Mouse (Mus musculus) erythroblast, adult 5-6 weeks (primary cell): ENCODE data around the gene Ccdc141. TPM values are rescaled to one million over a fixed set of nuclear protein-coding genes. Genes with fewer than 3 reads are reported as not detected.

Source experiments
- ATAC-seq: replicated peaks from 2 replicates; pipeline ENCODE4 v1.8.0; 2016; ENCODE audit warnings: moderate number of reproducible peaks, mild to moderate bottlenecking, moderate TSS enrichment, inconsistent platforms; ENCODE audit not compliant: poor library complexity, low FRiP score, severe bottlenecking
- total RNA-seq, 2 experiments: library from RNA; stranded (forward) in 1 of 2; stranded (reverse) in 1 of 2; fragments of 150-400 nt in 1 of 2; fragments of 200-764, 138-1000 nt in 1 of 2; gene quantifications; 2 replicates each; pipeline versions ENCODE4 v1.2.3 to v1.2.4; 2015 to 2017; ENCODE audit warnings: low replicate concordance in 2 of 2

The Ccdc141 gene
- total RNA-seq, 2 experiments from 2014 or later: 3.5 to 4.4 TPM

DNA sequence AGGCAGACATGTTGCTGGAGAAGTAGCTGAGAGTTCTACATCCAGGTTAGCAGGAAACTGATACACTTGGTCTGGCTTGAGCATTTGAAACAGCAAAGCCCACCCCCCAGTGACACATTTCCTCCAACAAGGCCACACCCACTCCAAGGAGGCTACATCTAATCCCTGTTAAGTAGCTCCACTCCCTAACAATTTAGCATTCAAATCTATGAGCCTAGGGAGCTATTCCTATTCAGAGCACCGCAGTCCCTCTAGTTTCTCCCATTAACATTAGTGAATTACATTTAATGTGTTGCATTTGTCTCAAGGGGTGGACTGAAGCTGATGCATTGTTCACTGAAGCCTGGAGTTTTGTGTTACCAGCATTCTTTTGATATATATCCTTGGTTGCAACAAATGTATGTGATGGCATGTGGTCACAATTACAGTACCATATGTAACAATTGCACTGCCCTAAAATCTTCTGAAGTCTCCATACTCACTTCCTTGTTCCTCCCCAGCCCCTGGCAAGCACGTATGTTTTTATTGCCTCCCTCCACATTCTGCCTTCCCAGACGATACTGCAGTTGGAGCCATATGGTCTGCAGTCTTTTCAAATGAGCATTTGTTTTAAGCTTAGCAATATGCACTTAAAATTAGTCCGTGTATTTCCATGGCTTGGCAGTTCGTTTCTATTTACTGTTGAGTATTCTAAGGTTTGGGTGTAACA is 177.8 kb downstream of the Ccdc141 start:
- no peak for ATAC-seq

DNA sequence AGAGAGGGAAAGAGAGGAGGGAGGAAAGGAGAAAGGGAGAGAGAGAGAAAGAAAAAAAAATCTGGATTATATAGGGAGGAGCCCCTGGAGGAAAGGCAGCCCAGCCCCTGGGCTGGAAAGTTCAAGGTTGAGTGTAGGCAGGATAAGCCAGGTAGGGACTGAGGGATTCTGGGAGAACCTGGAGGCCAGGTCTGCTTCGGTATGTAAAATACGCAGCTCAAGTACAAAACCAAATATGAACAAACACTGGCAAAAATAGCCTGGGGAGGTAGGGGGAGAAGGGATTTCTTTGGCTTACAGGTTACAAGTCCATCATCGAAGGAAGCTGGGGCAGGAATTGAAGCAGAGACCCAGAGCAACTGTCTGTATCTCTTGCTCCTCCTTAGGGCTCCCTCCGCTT is 183.1 kb downstream of the Ccdc141 start:
- ATAC-seq: no peak

- ATAC-seq: no peak
Measured at GRCm38 (mm10) chr2:76984384-76984783, 186.1 kb downstream of the Ccdc141 start.

GRCm38 (mm10) chr2:76983601-76984000 is 186.8 kb downstream of the Ccdc141 start:
- no peak for ATAC-seq

GRCm38 (mm10) chr2:76982391-76983145 is 187.9 kb downstream of the Ccdc141 start, which contains the start of gene Ttn:
Gene Ttn, minus strand, starts transcription at chr2:76982547.
- no peak for ATAC-seq

GRCm38 (mm10) chr2:76981717-76982116 is 188.7 kb downstream of the Ccdc141 start:
- no peak for ATAC-seq

DNA sequence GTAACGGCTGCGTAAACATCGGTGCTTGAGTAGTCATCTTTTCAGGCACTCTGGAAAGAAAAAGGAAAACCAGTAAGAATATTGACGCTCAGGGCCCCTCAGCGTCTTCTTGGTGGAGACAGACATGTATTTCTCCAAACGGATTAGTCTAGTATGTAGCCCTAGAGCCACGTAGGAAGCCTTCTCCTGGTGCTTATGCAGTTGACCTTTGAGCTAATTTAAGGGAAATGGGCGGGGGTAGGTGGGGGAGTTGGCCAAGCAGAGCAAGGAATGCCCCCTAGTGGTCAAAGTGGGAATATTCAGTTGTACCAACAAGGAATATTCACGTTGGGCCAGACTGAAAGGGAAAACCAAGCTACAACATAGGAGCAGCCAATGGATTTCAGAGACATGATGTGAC is 190.3 kb downstream of the Ccdc141 start:
- ATAC-seq: no peak

DNA sequence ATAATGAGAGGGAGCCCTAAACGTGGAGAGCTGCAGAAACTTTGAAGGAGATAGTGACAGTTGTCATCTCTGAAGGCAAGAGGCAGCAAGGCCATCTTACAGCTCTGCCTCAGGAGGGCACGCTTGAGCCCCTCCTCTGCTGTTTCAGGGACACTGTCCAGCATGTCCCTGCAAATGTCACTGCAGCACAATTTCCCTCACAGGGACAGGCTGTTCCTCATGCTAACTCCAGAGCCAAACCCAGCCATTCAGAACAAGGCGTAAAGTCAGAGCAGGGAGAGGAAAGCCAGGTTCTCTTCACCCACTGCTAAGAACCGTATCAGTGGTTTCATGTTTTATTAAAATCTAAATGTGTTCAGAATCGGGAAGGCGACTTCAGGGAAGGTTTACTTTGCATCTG is 192.8 kb downstream of the Ccdc141 start:
- no peak for ATAC-seq

DNA sequence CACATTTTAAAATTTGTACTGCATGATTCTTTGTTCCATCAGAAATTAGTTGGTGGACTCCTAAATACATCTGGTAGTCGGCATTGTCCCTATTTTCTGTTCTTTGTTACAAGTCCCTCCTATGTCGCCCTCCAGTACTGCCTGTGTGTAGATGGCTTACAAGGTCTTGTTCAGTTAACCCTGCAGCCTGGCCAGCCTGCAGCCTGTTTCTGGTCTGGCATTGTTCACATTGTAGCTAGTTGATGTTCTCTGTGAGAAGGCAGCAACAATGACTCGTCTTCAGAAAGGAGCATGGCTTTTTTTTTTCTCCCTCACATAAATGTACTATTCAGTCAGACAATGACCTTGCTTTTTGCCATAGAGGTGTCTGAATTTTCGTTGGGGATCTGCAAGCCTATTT is 198.4 kb downstream of the Ccdc141 start:
- no peak for ATAC-seq

DNA sequence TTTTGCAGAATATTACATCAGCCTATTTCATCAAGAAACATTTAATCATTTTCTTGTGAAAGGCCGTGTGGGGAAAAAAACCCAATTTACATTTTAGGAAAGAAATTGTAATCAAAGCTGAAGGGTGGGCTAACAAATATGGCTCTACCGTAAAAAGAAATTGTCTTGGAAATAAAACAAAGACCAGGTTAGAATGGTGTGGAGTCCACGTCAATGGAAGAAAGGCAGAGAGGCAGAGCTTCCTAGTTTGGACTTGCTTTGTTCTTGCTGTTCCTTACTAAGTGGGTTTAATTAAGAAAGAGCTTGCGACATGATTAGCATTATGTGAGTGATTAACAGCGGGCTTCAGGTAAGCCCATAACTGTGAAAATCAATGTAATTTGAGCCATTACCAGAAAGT is 199.4 kb downstream of the Ccdc141 start:
- ATAC-seq: no peak

DNA sequence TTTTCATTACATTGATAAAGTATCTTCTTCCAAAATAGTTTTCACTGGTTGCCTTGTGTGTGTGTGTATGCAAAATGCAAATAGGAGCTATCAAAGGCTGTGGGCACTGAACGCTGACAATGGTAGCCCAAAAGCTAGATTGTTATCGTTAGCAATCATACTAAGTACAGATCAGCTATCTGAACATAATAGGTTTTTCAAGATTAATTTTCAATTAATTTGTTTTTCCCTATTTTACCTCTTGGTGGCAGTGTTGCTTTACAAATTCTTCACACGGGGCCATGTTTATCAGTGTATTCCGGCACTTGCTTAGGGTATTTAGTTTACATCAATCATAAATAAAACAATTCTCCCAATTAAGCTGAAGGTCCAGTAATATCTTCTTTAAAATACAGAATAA is 199.8 kb downstream of the Ccdc141 start:
- no peak for ATAC-seq

DNA sequence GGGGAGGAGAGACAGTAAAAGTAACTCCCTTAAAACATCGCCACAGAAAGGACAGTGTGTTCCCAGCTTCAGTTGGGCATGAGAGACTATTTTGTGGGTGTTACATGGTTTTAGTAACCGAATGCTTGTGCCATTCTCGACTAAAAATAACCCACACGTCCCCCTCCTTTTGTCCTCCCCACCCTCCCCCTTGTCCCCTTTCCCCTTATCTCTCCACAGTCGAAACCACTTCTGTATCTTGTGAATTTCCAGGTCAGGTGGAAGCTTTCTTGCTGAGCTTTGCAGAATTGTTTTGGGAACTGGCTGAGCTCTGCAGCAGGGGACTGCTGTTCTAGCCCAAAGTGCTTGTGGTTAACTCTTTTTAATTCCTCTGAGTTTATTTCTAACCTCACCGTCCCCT is 200.2 kb downstream of the Ccdc141 start:
- ATAC-seq: no peak

DNA sequence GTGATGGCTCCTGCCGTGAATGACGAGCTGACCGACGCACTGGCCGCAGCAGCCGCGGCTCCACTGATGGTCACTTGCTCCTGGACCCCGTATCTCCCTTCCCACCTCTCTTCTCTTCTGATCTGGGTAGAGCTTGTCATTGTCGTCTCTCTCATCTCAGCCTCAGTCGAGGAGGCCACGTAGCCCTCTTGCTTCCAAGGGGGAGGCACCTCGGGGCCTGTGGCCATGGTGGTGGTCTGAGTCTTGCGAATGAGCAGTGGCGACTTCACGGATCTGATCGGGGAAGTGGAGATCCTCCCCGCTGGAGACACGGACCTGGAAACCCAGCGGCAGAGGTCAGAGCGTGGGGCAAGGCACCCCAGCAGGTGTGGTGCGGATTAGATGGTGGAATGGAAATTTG is 200.8 kb downstream of the Ccdc141 start:
- ATAC-seq: no peak

- ATAC-seq: no peak
Measured at GRCm38 (mm10) chr2:76968919-76969318, 201.5 kb downstream of the Ccdc141 start.

GRCm38 (mm10) chr2:76966582-76966981 is 203.9 kb downstream of the Ccdc141 start:
- ATAC-seq: no peak

- no peak for ATAC-seq
Measured at GRCm38 (mm10) chr2:76966013-76966412, 204.4 kb downstream of the Ccdc141 start.

- no peak for ATAC-seq
Measured at GRCm38 (mm10) chr2:76965542-76965941, 204.9 kb downstream of the Ccdc141 start.

- ATAC-seq: no peak
Measured at GRCm38 (mm10) chr2:76962045-76962432, 208.4 kb downstream of the Ccdc141 start.

DNA sequence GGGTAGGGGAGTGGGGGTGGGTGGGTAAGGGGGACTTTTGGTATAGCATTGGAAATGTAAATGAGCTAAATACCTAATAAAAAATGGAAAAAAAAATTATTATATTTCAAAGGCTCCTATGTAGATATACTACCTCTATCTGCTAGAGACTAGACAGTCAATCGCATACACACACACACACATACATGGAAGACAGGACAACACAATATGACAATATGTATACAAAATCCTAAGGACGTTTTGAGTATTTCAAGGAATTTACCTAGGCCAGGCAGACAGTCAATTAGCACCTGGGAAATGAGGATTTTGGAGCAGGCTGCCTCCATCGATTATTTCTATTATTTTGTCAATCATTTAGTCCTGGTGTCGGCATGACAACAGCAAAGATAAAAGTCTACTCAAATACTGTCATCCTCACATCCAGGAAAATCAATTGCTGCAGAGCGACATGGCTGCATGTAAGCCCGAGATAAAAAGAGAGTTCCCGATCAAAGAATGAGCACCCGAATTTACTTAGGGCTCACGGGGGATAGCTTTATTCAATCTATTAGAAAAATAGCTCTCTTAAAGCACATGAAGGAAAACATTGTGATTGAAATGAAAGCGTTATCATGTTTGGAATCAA is 208.9 kb downstream of the Ccdc141 start:
- ATAC-seq: no peak
